Mouse (Mus musculus): ENCODE data around the gene BC048671. TPM values are rescaled to one million over a fixed set of nuclear protein-coding genes. Genes with fewer than 3 reads are reported as not detected.

The BC048671 gene
- polyA plus RNA-seq, 1 experiment: not detected

DNA sequence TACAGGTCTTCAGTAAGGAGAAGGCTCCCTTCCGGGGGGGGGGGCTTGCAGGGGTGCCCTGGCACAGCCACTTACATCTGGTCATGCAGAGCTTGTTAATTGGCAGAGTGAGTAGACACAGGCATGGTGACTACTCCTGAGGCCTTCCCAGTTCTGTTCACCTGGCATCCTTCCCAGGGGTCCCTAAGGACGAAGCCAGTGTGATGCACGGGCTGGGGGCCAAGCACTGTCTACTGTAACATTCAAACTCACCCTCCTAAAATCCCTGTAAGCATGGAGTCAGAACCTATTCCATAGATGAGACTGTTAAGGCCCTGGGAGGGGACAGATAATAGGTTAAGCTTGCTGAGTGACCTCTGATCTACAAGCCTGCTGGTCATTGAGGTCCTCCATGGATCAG is 23.0 kb downstream of the BC048671 start:
- DNase-seq (ENCODE audit: low read depth): peak; percentile 44
- TF ChIP-seq CTCF (IDR thresholded peaks at IDR 0.05; ENCODE audit: borderline replicate concordance, extremely low read depth, insufficient read depth, insufficient read length): no peak
- no peak for TF ChIP-seq POLR2A (IDR thresholded peaks at IDR 0.05; ENCODE audit: borderline replicate concordance, extremely low read depth, insufficient read depth, insufficient read length, poor library complexity, severe bottlenecking)

DNA sequence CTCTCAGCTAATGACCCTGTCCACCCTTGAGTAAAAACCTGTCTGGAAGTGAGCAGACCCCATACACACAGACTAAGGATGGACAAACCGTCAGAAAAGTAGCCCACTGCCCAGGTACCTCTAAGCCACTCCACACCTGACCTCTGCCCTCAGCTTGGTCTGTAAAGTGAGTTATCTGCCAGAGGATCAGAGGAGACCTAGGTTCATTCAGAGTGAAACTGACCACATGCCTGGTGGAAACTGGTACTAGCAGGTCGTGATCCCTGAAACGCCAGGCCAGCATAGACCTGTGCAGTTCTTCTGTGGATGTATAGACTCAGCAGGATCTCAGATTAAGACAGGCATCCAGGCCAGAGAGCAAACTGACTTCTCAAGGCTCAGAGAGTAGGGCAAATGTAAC is 23.4 kb downstream of the BC048671 start:
- TF ChIP-seq POLR2A (IDR thresholded peaks at IDR 0.05; ENCODE audit: borderline replicate concordance, extremely low read depth, insufficient read depth, insufficient read length, poor library complexity, severe bottlenecking) (no peak), CTCF (IDR thresholded peaks at IDR 0.05; ENCODE audit: borderline replicate concordance, extremely low read depth, insufficient read depth, insufficient read length) (no peak)
- DNase-seq (ENCODE audit: low read depth): no peak

DNA sequence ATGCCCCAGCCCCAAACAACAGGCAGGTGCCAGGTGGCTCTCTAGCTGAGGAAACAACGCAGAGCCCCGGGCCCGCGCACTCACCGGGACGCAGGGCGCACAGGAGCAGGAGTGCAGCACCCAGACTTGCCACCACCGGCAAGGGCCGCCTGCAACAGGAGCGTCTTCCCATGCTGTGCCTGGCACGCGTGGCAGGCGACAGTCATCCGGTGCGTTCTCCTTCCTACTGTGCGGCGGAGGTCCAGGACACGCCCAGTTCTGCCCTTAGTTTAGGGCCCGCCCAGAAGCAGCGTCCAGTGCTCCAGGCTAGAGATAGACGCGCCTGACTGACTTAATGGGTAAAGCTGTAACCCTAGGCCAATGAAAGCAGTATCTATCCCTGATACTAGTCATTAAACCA is 24.0 kb downstream of the BC048671 start, which contains the start of gene Chst13:
Gene Chst13, minus strand, starts transcription at position 195 of the 400 bp plus-strand sequence.
- peak; percentile 17 for DNase-seq (ENCODE audit: low read depth)
- TF ChIP-seq POLR2A (IDR thresholded peaks at IDR 0.05; ENCODE audit: borderline replicate concordance, extremely low read depth, insufficient read depth, insufficient read length, poor library complexity, severe bottlenecking) (no peak), CTCF (IDR thresholded peaks at IDR 0.05; ENCODE audit: borderline replicate concordance, extremely low read depth, insufficient read depth, insufficient read length) (no peak)

DNA sequence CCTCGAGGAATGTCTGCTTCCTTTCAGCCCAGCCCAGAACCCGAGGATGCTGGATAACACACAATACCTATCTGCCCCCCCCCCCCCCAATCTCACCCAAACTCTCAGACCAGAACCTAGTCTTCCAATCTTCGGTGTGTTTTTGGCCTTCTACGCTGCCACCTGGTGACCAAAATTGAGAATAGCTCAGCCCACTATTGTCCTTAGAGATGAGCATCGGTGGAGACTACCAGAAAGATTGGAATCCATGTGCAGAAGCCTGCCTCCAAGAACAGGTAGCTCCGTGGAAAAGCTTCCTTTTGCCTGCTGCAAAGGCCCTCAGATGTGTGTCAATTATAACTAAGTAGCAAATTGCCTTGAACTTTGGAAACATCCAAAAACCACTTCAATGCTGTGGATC is 26.7 kb downstream of the BC048671 start:
- peak; percentile 30 for DNase-seq (ENCODE audit: low read depth)
- TF ChIP-seq CTCF (IDR thresholded peaks at IDR 0.05; ENCODE audit: borderline replicate concordance, extremely low read depth, insufficient read depth, insufficient read length) (peak; percentile 58; the same call in 1 of the 2 replicates), POLR2A (IDR thresholded peaks at IDR 0.05; ENCODE audit: borderline replicate concordance, extremely low read depth, insufficient read depth, insufficient read length, poor library complexity, severe bottlenecking) (no peak)

GRCm38 (mm10) chr6:90329953-90330352 is 28.9 kb downstream of the BC048671 start:
- peak; percentile 88 for DNase-seq (ENCODE audit: low read depth)

DNA sequence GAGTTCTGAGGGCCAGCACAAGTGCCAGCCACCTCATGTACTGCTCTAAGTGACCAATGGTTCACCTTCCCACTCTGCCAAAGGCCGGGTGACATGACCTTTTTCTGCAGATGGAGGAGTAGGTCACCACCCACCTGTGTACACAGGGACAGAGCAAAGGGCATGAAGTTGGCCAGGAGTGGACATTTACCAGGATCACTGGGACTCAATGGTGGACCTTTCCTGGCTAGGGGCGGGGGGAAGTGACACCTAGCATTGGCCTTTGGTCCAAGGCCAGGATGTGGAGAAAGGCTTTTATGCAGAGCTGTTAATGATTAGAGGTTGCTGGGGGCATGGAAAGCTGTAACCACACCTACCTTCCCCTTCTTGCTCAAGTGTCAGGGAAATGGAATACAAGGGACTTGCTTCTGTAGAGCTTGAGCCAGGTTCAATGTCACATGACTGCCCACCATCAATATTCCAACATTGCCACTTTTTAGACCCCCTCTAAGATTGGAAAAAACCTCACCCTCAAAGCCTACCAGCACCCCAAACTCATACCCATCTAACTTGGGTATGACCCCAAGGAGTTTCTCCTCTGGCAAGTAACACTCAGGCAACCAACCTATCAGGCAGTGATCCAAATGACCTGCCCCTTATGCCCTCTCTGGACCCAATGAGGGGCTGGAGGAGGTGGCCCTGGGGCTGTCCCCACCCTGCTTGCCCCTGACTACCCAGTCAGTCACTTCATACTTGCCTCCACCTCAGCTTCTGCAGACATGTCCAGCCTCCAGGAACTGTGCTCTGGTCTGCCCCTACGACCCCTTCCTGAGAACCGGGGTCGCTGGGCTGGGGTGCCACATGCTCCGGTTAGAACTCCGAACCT is 31.8 kb downstream of the BC048671 start, which contains the start of gene Uroc1:
Gene Uroc1, plus strand, starts transcription at position 724 of the 865 bp plus-strand sequence.
- TF ChIP-seq CTCF (IDR thresholded peaks at IDR 0.05; ENCODE audit: borderline replicate concordance, extremely low read depth, insufficient read depth, insufficient read length) (no peak), POLR2A (IDR thresholded peaks at IDR 0.05; ENCODE audit: borderline replicate concordance, extremely low read depth, insufficient read depth, insufficient read length, poor library complexity, severe bottlenecking) (no peak)

More at GRCm38 (mm10) chr6:90329953-90330352, 28.9 kb downstream of the BC048671 start:
- TF ChIP-seq CTCF (IDR thresholded peaks at IDR 0.05; ENCODE audit: borderline replicate concordance, extremely low read depth, insufficient read depth, insufficient read length): no peak
- no peak for TF ChIP-seq POLR2A (IDR thresholded peaks at IDR 0.05; ENCODE audit: borderline replicate concordance, extremely low read depth, insufficient read depth, insufficient read length, poor library complexity, severe bottlenecking)

GRCm38 (mm10) chr6:90334244-90334643 is 33.2 kb downstream of the BC048671 start:
- TF ChIP-seq POLR2A (IDR thresholded peaks at IDR 0.05; ENCODE audit: borderline replicate concordance, extremely low read depth, insufficient read depth, insufficient read length, poor library complexity, severe bottlenecking): no peak
- no peak for TF ChIP-seq CTCF (IDR thresholded peaks at IDR 0.05; ENCODE audit: borderline replicate concordance, extremely low read depth, insufficient read depth, insufficient read length)
- no peak for DNase-seq (ENCODE audit: low read depth)

More for the DNA sequence above, 31.8 kb downstream of the BC048671 start, which contains the start of gene Uroc1:
- DNase-seq (ENCODE audit: low read depth): no peak

DNA sequence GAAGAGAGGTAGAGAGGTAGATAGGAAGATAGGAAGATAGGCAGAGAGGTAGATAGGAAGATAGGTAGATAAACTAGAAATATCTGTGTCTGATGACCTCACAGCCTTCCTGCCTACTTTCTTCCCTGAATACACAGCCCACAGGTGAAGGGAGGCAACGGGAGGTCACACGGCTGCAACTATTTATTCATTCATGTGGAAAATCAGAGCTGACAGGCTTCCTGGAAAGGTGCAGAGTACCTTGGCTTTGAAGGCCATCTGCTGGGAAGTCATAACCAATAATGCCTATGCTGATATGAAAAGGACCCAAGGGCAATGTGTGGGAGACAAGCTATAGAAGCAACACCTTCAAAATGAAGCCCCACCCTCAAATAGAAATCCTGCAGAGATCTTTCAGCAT is 41.3 kb downstream of the BC048671 start:
- DNase-seq (ENCODE audit: low read depth): no peak
- no peak for TF ChIP-seq POLR2A (IDR thresholded peaks at IDR 0.05; ENCODE audit: borderline replicate concordance, extremely low read depth, insufficient read depth, insufficient read length, poor library complexity, severe bottlenecking)

DNA sequence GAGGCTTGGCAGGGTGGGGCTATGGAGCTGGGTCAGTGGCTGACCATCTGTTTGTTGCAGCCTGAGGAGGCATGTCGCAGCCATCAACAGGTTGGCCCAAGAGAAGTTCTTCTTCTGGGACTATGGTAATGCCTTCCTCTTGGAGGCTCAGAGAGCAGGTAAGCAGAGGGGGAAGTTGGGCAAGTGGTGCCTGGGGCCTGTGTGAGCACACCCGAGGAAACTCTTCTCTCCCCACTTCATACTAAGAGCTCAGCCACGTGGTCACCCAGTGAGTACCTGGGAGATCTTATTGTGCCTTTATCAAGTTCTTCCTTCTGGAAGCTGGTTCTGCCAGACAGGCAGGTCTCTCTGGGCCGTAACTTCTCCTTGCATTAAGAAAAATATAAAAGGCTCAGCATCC is 46.2 kb downstream of the BC048671 start:
- TF ChIP-seq POLR2A (IDR thresholded peaks at IDR 0.05; ENCODE audit: borderline replicate concordance, extremely low read depth, insufficient read depth, insufficient read length, poor library complexity, severe bottlenecking): no peak
- no peak for TF ChIP-seq CTCF (IDR thresholded peaks at IDR 0.05; ENCODE audit: borderline replicate concordance, extremely low read depth, insufficient read depth, insufficient read length)

DNA sequence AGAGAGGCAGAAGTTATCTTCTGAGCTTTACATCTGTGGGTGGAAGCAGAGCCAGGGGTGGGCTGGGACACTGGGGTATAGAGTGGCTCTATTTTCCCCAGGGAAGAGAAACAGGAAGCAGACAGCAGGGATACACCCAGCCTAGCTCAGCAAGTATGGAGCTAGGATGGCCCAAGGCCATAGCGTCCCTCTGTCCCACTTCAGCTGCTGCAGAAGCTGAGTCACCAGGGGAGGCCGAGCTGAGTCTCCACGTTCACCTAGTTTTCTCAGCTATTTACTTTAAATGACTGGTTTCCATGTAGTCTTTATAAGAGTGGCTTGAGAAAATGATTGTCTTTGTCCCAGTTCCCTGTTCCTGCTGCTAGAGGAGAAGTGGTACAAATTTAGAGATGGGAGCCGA is 47.5 kb downstream of the BC048671 start:
- DNase-seq (ENCODE audit: low read depth): no peak
- TF ChIP-seq CTCF (IDR thresholded peaks at IDR 0.05; ENCODE audit: borderline replicate concordance, extremely low read depth, insufficient read depth, insufficient read length): no peak
- no peak for TF ChIP-seq POLR2A (IDR thresholded peaks at IDR 0.05; ENCODE audit: borderline replicate concordance, extremely low read depth, insufficient read depth, insufficient read length, poor library complexity, severe bottlenecking)

More for the DNA sequence above, 46.2 kb downstream of the BC048671 start:
- no peak for DNase-seq (ENCODE audit: low read depth)

- DNase-seq (ENCODE audit: low read depth): no peak
- TF ChIP-seq CTCF (IDR thresholded peaks at IDR 0.05; ENCODE audit: borderline replicate concordance, extremely low read depth, insufficient read depth, insufficient read length) (no peak), POLR2A (IDR thresholded peaks at IDR 0.05; ENCODE audit: borderline replicate concordance, extremely low read depth, insufficient read depth, insufficient read length, poor library complexity, severe bottlenecking) (no peak)
Observed at GRCm38 (mm10) chr6:90350011-90350410, 49.0 kb downstream of the BC048671 start.

Other genes starting within 250 kb of the BC048671 start
- not detected in 2 replicates for gene Vmn1r49, start 222.7 kb upstream of the BC048671 start, polyA plus RNA-seq (2012; rRNA removed)
- not detected in 2 replicates for gene Vmn1r50, start 199.8 kb upstream of the BC048671 start, polyA plus RNA-seq (2012; rRNA removed)
- not detected in 2 replicates for gene Vmn1r51, start 178.6 kb upstream of the BC048671 start, polyA plus RNA-seq (2012; rRNA removed)
- gene Vmn1r52, start 126.4 kb upstream of the BC048671 start, polyA plus RNA-seq (2012; rRNA removed): not detected in 2 replicates
- gene V1ra8, start 98.4 kb upstream of the BC048671 start, polyA plus RNA-seq (2012; rRNA removed): not detected in 2 replicates
- gene Vmn1r53, start 76.8 kb upstream of the BC048671 start, polyA plus RNA-seq (2012; rRNA removed): 0.12 TPM in 1 of 2 replicates, not detected in the other
- not detected in 2 replicates for gene Vmn1r54, start 54.9 kb upstream of the BC048671 start, polyA plus RNA-seq (2012; rRNA removed)
- gene Chst13, start 24.0 kb downstream of the BC048671 start, polyA plus RNA-seq (2012; rRNA removed): 0.06 and 0.34 TPM in 2 replicates
- 0.03 TPM in 1 of 2 replicates, not detected in the other for gene Uroc1, start 32.1 kb downstream of the BC048671 start, polyA plus RNA-seq (2012; rRNA removed)
- 22.9 and 24.0 TPM in 2 replicates for gene Zxdc, start 68.3 kb downstream of the BC048671 start, polyA plus RNA-seq (2012; rRNA removed)
- gene Cfap100, start 127.6 kb downstream of the BC048671 start, polyA plus RNA-seq (2012; rRNA removed): 10.1 and 12.7 TPM in 2 replicates
- gene Klf15, start 161.4 kb downstream of the BC048671 start, polyA plus RNA-seq (2012; rRNA removed): 11.8 and 12.6 TPM in 2 replicates
- gene Aldh1l1, start 185.2 kb downstream of the BC048671 start, polyA plus RNA-seq (2012; rRNA removed): 20.4 and 33.6 TPM in 2 replicates

All from brain, embryonic 14.5 days (tissue).